Mouse (Mus musculus) v-Abl transformed pro-B cells (cell line): ENCODE measurements around the gene Gm20388.

Experiments
- in situ Hi-C, 2 experiments: fragments of 400-800 bp; cut with MboI; formaldehyde crosslinking; loops; one replicate each; pipeline ENCODE4 v1.15.1; 2025; ENCODE audit not compliant: unreplicated experiment in 2 of 2

Gene Gm20388

GRCm38 (mm10) chr8:120335262-120336086 lies 424.8 kb downstream of the Gm20388 start:
- in situ Hi-C loops, result no loop called here

- in situ Hi-C loops, result no loop called here
These were observed 425.4 kb downstream of the Gm20388 start for GRCm38 (mm10) chr8:120336087-120336380.

GRCm38 (mm10) chr8:120336909-120337555 lies 426.4 kb downstream of the Gm20388 start:
- in situ Hi-C loops, result no loop called here

- in situ Hi-C loops, result no loop called here
These were observed 427.0 kb downstream of the Gm20388 start for GRCm38 (mm10) chr8:120337627-120338026.

GRCm38 (mm10) chr8:120338678-120339077 lies 428.0 kb downstream of the Gm20388 start:
- in situ Hi-C loops, result no loop called here

GRCm38 (mm10) chr8:120339743-120340142 lies 429.1 kb downstream of the Gm20388 start:
- in situ Hi-C loops, result no loop called here

- in situ Hi-C loops, result no loop called here
These were observed 430.5 kb downstream of the Gm20388 start for GRCm38 (mm10) chr8:120341124-120341523.

- in situ Hi-C loops, result no loop called here
These were observed 432.4 kb downstream of the Gm20388 start for GRCm38 (mm10) chr8:120342847-120343548.

- in situ Hi-C loops, result no loop called here
These were observed 432.9 kb downstream of the Gm20388 start for GRCm38 (mm10) chr8:120343582-120343981.

GRCm38 (mm10) chr8:120344166-120344565 lies 433.5 kb downstream of the Gm20388 start:
- in situ Hi-C loops, result no loop called here

- in situ Hi-C loops, result no loop called here
These were observed 433.9 kb downstream of the Gm20388 start for GRCm38 (mm10) chr8:120344583-120344982.

- in situ Hi-C loops, result no loop called here
These were observed 437.2 kb downstream of the Gm20388 start for GRCm38 (mm10) chr8:120347734-120348341.

GRCm38 (mm10) chr8:120348922-120349321 lies 438.3 kb downstream of the Gm20388 start:
- in situ Hi-C loops, result no loop called here

- in situ Hi-C loops, result no loop called here
These were observed 440.9 kb downstream of the Gm20388 start for GRCm38 (mm10) chr8:120351332-120352071.

GRCm38 (mm10) chr8:120352096-120352495 lies 441.5 kb downstream of the Gm20388 start:
- in situ Hi-C loops, result no loop called here

- in situ Hi-C loops, result no loop called here
These were observed 445.4 kb downstream of the Gm20388 start for GRCm38 (mm10) chr8:120356067-120356466.

- in situ Hi-C loops, result no loop called here
These were observed 446.9 kb downstream of the Gm20388 start for GRCm38 (mm10) chr8:120357504-120357903.

GRCm38 (mm10) chr8:120361301-120361700 lies 450.7 kb downstream of the Gm20388 start:
- in situ Hi-C loops, result no loop called here

- in situ Hi-C loops, result no loop called here
These were observed 453.0 kb downstream of the Gm20388 start for GRCm38 (mm10) chr8:120363552-120364071.

- in situ Hi-C loops, result no loop called here
These were observed 453.6 kb downstream of the Gm20388 start for GRCm38 (mm10) chr8:120364093-120364725.
